Mouse (Mus musculus) heart, adult 2 months (tissue): ENCODE measurements around the gene Grk5. TPM values are rescaled to one million over a fixed set of nuclear protein-coding genes. Genes with fewer than 3 reads are reported as not detected.

Source experiments
- DNase-seq, 2 experiments: peaks; one replicate each; pipeline ENCODE4 v3.0.0; 2021
- H3K27ac ChIP-seq: fragments of 200-600 bp; 2 replicates; pipeline ENCODE4 v1.8.1; 2022
- H3K27me3 ChIP-seq: fragments of 200-500 bp; 2 replicates; pipeline ENCODE4 v1.6.1; 2012; ENCODE audit warnings: mild to moderate bottlenecking, low read length, inconsistent platforms, mixed read lengths; ENCODE audit not compliant: control insufficient read depth, insufficient read depth
- H3K36me3 ChIP-seq: fragments of 200-500 bp; 2 replicates; pipeline ENCODE4 v1.6.1; 2012; ENCODE audit warnings: low read length, inconsistent platforms; ENCODE audit not compliant: control insufficient read depth, insufficient read depth
- H3K4me1 ChIP-seq: fragments of 200-500 bp; 2 replicates; pipeline ENCODE4 v1.6.1; 2011; ENCODE audit warnings: low read length; ENCODE audit not compliant: control insufficient read depth, insufficient read depth
- H3K4me3 ChIP-seq: fragments of 200-600 bp; 2 replicates; pipeline ENCODE4 v1.8.1; 2022
- H3K79me2 ChIP-seq: fragments of 200-500 bp; replicated peaks from 2 replicates; pipeline ENCODE4 v1.6.1; 2012; ENCODE audit warnings: mild to moderate bottlenecking, inconsistent platforms, low read length, moderate library complexity, mixed read lengths; ENCODE audit not compliant: control insufficient read depth, insufficient read depth
- H3K9ac ChIP-seq: fragments of 200-500 bp; 2 replicates; pipeline ENCODE4 v1.6.1; 2012; ENCODE audit warnings: low read depth, mild to moderate bottlenecking, control low read depth, inconsistent platforms, low read length, mixed read lengths
- CTCF ChIP-seq: fragments of 200-600 bp; IDR thresholded peaks from 2 replicates; pipeline ENCODE4 v1.8.1; 2022; ENCODE audit warnings: antibody characterized with exemption, mild to moderate bottlenecking, moderate library complexity
- EP300 ChIP-seq: fragments of 200-500 bp; IDR thresholded peaks from 2 replicates; pipeline ENCODE4 v1.6.1; 2011; ENCODE audit warnings: low read depth, low read length, control low read depth; ENCODE audit not compliant: insufficient read depth
- POLR2A ChIP-seq: fragments of 200-500 bp; IDR thresholded peaks from 2 replicates; pipeline ENCODE4 v1.6.1; 2011; ENCODE audit warnings: mild to moderate bottlenecking, low read depth, low read length, control low read depth; ENCODE audit not compliant: insufficient read depth
- WGBS: fragments of 180-500 bp; shearing (Covaris S2); methylation state at CpG from one replicate; pipeline ENCODE4 v1.1.7; 2018; 5-methylcytosine and 5-hydroxymethylcytosine counted together
- intact Hi-C: fragments of 180-260 bp; cut with DNase I; formaldehyde crosslinking; loops from one replicate; pipeline ENCODE4 v1.15.1; 2025
- polyA plus RNA-seq: library from polyadenylated mRNA; depleted of rRNA; stranded (reverse); fragments of >200 nt; gene quantifications from 2 replicates; pipeline ENCODE4 v1.2.3, GENCODE M21; 2012
- total RNA-seq, 2 experiments: library from RNA; stranded (reverse); gene quantifications; 2 replicates each; pipeline ENCODE4 v1.2.3; 2021

Grk5 gene
- total and polyA plus RNA-seq, 3 experiments = 4.1 to 32.4 (median 25.1) TPM

GRCm38 (mm10) chr19:60971598-60971997 is 82.0 kb downstream of the Grk5 start:
- H3K36me3 ChIP-seq = peaks cover 6% of the 10 kb centered on the region
- no peaks in the 10 kb centered on the region for H3K27me3 ChIP-seq
- intact Hi-C loops = no loop called here
- peaks cover 11% of the 10 kb centered on the region for H3K79me2 ChIP-seq
- WGBS = 93% methylated on average over 1 of the region's 1 CpGs
- H3K9ac ChIP-seq = no peak overlapping the region
- H3K4me1 ChIP-seq = peaks cover 4% of the 10 kb centered on the region
- TF ChIP-seq EP300 (no peak), CTCF (no peak), POLR2A (no peak)
- DNase-seq = no peak
- no peak overlapping the region for H3K27ac ChIP-seq
- H3K4me3 ChIP-seq = no peak overlapping the region

DNA sequence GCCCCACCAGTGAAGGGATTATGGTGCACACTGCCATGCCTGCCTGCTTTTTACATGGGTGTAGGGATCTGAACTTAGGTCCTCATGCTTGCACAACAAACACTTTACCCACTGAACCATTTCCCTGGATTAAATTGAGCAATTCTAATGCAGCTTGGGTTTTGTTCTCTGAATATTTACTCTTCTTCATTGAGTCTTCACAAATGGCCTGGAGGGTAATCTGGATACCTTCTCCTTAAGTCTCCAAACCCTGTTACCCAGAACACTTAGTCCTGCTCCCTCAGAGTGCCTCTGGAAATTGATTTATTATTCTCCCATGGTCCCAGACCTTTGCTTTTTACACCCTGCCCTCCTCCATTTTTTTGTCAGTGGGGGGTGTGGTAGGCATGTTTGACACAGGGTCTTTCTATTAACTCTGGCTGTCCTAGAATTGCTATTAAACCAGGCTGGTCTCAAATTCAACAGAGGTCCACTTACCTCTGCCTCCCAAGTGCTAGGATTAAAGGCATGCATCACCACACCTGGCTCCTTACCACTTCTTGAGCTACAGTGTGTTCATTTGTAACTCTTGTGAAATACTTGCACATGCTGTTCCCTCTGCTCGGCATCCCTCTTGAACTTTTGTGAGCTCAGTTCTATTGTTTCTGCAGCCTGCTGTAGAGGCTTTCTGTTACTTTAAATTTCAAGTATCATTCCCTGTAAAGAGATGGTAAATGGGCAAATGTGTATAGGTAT is 82.9 kb downstream of the Grk5 start:
- no peak overlapping the region for H3K4me3 ChIP-seq
- 88% methylated on average over 1 of the region's 1 CpGs for WGBS
- no peaks in the 10 kb centered on the region for H3K27me3 ChIP-seq
- DNase-seq = no peak
- peaks cover 4% of the 10 kb centered on the region for H3K4me1 ChIP-seq
- no peak overlapping the region for H3K9ac ChIP-seq
- peaks cover 5% of the 10 kb centered on the region for H3K36me3 ChIP-seq
- peaks cover 11% of the 10 kb centered on the region for H3K79me2 ChIP-seq
- TF ChIP-seq EP300 = no peak
- TF ChIP-seq POLR2A = no peak
- no peak for TF ChIP-seq CTCF
- no peak overlapping the region for H3K27ac ChIP-seq
- intact Hi-C loops = no loop called here

DNA sequence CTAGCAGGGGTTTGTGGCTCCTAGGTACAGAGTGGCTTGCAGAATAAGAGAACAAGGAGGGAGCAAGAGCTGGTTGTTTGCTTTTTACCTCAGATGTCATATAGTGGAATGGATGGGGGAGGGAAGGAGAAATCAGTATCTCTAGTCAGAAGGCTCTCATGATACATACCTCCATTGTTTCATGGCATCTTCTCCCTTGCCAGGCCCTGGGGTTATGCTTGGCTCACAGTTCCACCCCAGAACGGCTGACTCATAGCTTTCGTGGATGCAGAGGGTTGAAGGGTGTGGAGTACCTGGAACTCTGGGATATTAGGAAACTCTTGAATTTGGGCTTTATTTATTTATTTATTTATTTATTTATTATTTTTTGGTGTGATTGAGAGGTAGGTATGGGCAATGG is 84.0 kb downstream of the Grk5 start:
- Histone ChIP-seq H3K36me3 (peaks cover 4% of the 10 kb centered on the region), H3K27ac (no peak overlapping the region), H3K4me3 (no peak overlapping the region), H3K79me2 (peaks cover 7% of the 10 kb centered on the region), H3K4me1 (peaks cover 4% of the 10 kb centered on the region), H3K27me3 (no peaks in the 10 kb centered on the region), H3K9ac (no peak overlapping the region)
- no peak for DNase-seq
- TF ChIP-seq POLR2A (no peak), CTCF (no peak), EP300 (no peak)
- intact Hi-C loops = no loop called here
- 74% methylated on average over 2 of the region's 2 CpGs for WGBS

- intact Hi-C loops = no loop called here
- H3K9ac ChIP-seq = no peak overlapping the region
- no peaks in the 10 kb centered on the region for H3K79me2 ChIP-seq
Observed at GRCm38 (mm10) chr19:60979581-60979980, 90.0 kb downstream of the Grk5 start.

GRCm38 (mm10) chr19:60981391-60981790 is 91.8 kb downstream of the Grk5 start:
- H3K4me1 ChIP-seq = peaks cover 2% of the 10 kb centered on the region
- peaks cover 5% of the 10 kb centered on the region for H3K36me3 ChIP-seq
- no peaks in the 10 kb centered on the region for H3K79me2 ChIP-seq
- 53% methylated on average over 5 of the region's 5 CpGs for WGBS
- H3K9ac ChIP-seq = no peak overlapping the region
- H3K27me3 ChIP-seq = no peaks in the 10 kb centered on the region
- H3K27ac ChIP-seq = no peak overlapping the region; the same call in 1 of the 2 replicates
- DNase-seq = no peak
- intact Hi-C loops = no loop called here
- H3K4me3 ChIP-seq = no peak overlapping the region
- TF ChIP-seq EP300 = no peak
- no peak for TF ChIP-seq CTCF
- TF ChIP-seq POLR2A = no peak

More at GRCm38 (mm10) chr19:60979581-60979980, 90.0 kb downstream of the Grk5 start:
- Histone ChIP-seq H3K36me3 (peaks cover 5% of the 10 kb centered on the region), H3K27me3 (no peaks in the 10 kb centered on the region), H3K27ac (no peak overlapping the region), H3K4me3 (no peak overlapping the region), H3K4me1 (peaks cover 2% of the 10 kb centered on the region)
- TF ChIP-seq CTCF (no peak), EP300 (no peak), POLR2A (no peak)
- 91% methylated on average over 1 of the region's 1 CpGs for WGBS
- no peak for DNase-seq

DNA sequence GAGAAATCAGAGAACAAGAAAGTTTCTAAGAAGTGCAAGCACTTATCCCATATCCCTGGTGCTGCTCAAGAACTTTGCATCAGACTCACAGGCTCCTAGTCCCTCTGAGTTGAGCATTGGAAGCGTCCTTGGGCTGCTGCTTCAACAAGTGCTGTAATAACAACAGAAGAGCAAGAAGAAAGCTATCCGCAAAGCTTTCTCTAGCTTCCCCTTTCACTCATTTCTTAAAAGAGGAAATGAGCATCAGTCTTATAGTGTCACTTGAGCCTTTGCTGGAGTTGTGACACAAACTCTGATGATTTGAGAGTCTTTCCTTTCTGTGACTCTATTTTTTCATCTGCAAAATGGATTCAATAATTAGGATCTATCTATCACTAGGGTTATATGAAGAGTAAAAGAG is 92.3 kb downstream of the Grk5 start:
- peaks cover 2% of the 10 kb centered on the region for H3K4me1 ChIP-seq
- H3K9ac ChIP-seq = no peak overlapping the region
- no peak for DNase-seq
- intact Hi-C loops = no loop called here
- H3K79me2 ChIP-seq = no peaks in the 10 kb centered on the region
- no peak overlapping the region for H3K4me3 ChIP-seq
- H3K27me3 ChIP-seq = no peaks in the 10 kb centered on the region
- peaks cover 5% of the 10 kb centered on the region for H3K36me3 ChIP-seq
- peak overlapping the region; percentile 33 for H3K27ac ChIP-seq
- TF ChIP-seq POLR2A = no peak
- no peak for TF ChIP-seq EP300
- TF ChIP-seq CTCF = no peak
- WGBS = 73% methylated on average over 2 of the region's 2 CpGs
